Mouse (Mus musculus): ENCODE data around the gene Ptgr2. TPM values are rescaled to one million over a fixed set of nuclear protein-coding genes. Genes with fewer than 3 reads are reported as not detected.
"Not testable (repeated sequence)": the region's sequence is repeated elsewhere in the genome, so short reads cannot be mapped to it uniquely, and the experiment has no call there.

Gene Ptgr2
- polyA plus RNA-seq, 1 experiment from 2014 or later = 34.9 TPM

DNA sequence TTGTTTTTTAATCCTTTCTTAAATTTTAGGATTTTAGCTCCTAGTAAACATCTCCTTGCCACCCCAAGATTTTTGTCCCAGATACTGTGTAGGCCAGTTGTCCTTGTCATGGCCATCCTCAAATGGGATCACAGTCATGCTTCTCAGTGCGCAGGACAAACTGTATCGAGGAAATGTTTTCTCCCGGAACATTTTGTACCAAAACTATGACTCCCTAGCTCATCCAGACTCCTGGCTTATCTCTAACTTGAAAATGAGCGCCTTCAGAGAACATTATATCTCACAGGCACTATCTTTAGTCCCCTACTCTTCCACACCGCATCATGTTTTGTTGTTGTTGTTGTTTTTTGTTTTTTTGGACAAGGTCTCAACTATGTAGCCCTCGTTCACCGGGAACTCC lies 31.0 kb downstream of the Ptgr2 start:
- peak overlapping the region; percentile 99 for H3K9ac ChIP-seq
- H3K4me1 ChIP-seq = peaks cover 49% of the 10 kb centered on the region
- WGBS (ENCODE audit: insufficient replicate concordance) = 41% methylated on average over 7 of the region's 7 CpGs
- no peaks in the 10 kb centered on the region for H3K27me3 ChIP-seq (replicated peaks)
- H3K4me2 ChIP-seq = peak overlapping the region; percentile 77
- no peak for ATAC-seq
- peaks cover 24% of the 10 kb centered on the region for H3K36me3 ChIP-seq
- H3K4me3 ChIP-seq = peak overlapping the region; percentile 98
- no peaks in the 10 kb centered on the region for H3K9me3 ChIP-seq (replicated peaks)
- H3K27ac ChIP-seq = peak overlapping the region; percentile 91

GRCm38 (mm10) chr12:84316721-84317621 lies 31.9 kb downstream of the Ptgr2 start, which contains the start of gene Zfp410:
Zfp410 (plus strand) TSS chr12:84316852.
- Histone ChIP-seq H3K27ac (peak within 1 kb of the TSS; percentile 91), H3K36me3 (peaks cover 17% of the 10 kb centered on the region), H3K9me3 (replicated peaks) (no peaks in the 10 kb centered on the region), H3K9ac (peak within 1 kb of the TSS; percentile 99), H3K27me3 (replicated peaks) (no peaks in the 10 kb centered on the region), H3K4me2 (peak within 1 kb of the TSS; percentile 77), H3K4me1 (peaks cover 53% of the 10 kb centered on the region), H3K4me3 (peak within 1 kb of the TSS; percentile 98)
- 1% methylated on average over 77 of the region's 77 CpGs for WGBS (ENCODE audit: insufficient replicate concordance)
- peak; percentile 90 for ATAC-seq

- H3K9me3 ChIP-seq (replicated peaks) = no peaks in the 10 kb centered on the region
- peaks cover 83% of the 10 kb centered on the region for H3K36me3 ChIP-seq
- H3K4me2 ChIP-seq = no peak overlapping the region
- 0 out of 2 replicates have a peak, but pooled peaks cover 6% of the 10 kb centered on the region for H3K4me1 ChIP-seq
- ATAC-seq = no peak
- 64% methylated on average over 4 of the region's 4 CpGs for WGBS (ENCODE audit: insufficient replicate concordance)
- H3K27me3 ChIP-seq (replicated peaks) = no peaks in the 10 kb centered on the region
- H3K4me3 ChIP-seq = no peak overlapping the region
- H3K9ac ChIP-seq = no peak overlapping the region
- no peak overlapping the region for H3K27ac ChIP-seq
These were observed 42.1 kb downstream of the Ptgr2 start for GRCm38 (mm10) chr12:84327111-84327512.

GRCm38 (mm10) chr12:84336963-84337625 lies 52.1 kb downstream of the Ptgr2 start:
- Histone ChIP-seq H3K9me3 (replicated peaks) (no peaks in the 10 kb centered on the region), H3K4me2 (no peak overlapping the region), H3K36me3 (peaks cover 97% of the 10 kb centered on the region), H3K9ac (no peak overlapping the region), H3K4me3 (no peak overlapping the region), H3K27me3 (replicated peaks) (no peaks in the 10 kb centered on the region), H3K27ac (0 out of 2 replicates have a peak overlapping the region, but pooled peaks have one; percentile 20), H3K4me1 (no peaks in the 10 kb centered on the region)
- ATAC-seq = no peak
- 51% methylated on average over 11 of the region's 11 CpGs for WGBS (ENCODE audit: insufficient replicate concordance)

- peaks cover 55% of the 10 kb centered on the region for H3K36me3 ChIP-seq
- no peak overlapping the region for H3K27ac ChIP-seq
- WGBS (ENCODE audit: insufficient replicate concordance) = 57% methylated on average over 2 of the region's 2 CpGs
- H3K9ac ChIP-seq = no peak overlapping the region
- H3K4me3 ChIP-seq = no peak overlapping the region
- 0 out of 2 replicates have a peak, but pooled peaks cover 4% of the 10 kb centered on the region for H3K4me1 ChIP-seq
- peak; percentile 59; the same call in 1 of the 2 replicates for ATAC-seq
- H3K4me2 ChIP-seq = no peak overlapping the region
- H3K9me3 ChIP-seq (replicated peaks) = no peaks in the 10 kb centered on the region
- H3K27me3 ChIP-seq (replicated peaks) = no peaks in the 10 kb centered on the region
These were observed 62.2 kb downstream of the Ptgr2 start for GRCm38 (mm10) chr12:84347192-84347591.

GRCm38 (mm10) chr12:84358699-84359098 lies 73.7 kb downstream of the Ptgr2 start:
- peak overlapping the region; percentile 50 for H3K4me2 ChIP-seq
- not testable (repeated sequence) for ATAC-seq; H3K27me3 ChIP-seq (replicated peaks); H3K9me3 ChIP-seq (replicated peaks)
- peaks cover 27% of the 10 kb centered on the region for H3K36me3 ChIP-seq
- H3K27ac ChIP-seq = peak overlapping the region; percentile 79
- 0 out of 2 replicates have a peak overlapping the region, but pooled peaks have one; percentile 4 for H3K4me3 ChIP-seq
- H3K4me1 ChIP-seq = peaks cover 60% of the 10 kb centered on the region
- 32% methylated on average over 2 of the region's 2 CpGs for WGBS (ENCODE audit: insufficient replicate concordance)
- H3K9ac ChIP-seq = peak overlapping the region; percentile 25; the same call in 1 of the 2 replicates

DNA sequence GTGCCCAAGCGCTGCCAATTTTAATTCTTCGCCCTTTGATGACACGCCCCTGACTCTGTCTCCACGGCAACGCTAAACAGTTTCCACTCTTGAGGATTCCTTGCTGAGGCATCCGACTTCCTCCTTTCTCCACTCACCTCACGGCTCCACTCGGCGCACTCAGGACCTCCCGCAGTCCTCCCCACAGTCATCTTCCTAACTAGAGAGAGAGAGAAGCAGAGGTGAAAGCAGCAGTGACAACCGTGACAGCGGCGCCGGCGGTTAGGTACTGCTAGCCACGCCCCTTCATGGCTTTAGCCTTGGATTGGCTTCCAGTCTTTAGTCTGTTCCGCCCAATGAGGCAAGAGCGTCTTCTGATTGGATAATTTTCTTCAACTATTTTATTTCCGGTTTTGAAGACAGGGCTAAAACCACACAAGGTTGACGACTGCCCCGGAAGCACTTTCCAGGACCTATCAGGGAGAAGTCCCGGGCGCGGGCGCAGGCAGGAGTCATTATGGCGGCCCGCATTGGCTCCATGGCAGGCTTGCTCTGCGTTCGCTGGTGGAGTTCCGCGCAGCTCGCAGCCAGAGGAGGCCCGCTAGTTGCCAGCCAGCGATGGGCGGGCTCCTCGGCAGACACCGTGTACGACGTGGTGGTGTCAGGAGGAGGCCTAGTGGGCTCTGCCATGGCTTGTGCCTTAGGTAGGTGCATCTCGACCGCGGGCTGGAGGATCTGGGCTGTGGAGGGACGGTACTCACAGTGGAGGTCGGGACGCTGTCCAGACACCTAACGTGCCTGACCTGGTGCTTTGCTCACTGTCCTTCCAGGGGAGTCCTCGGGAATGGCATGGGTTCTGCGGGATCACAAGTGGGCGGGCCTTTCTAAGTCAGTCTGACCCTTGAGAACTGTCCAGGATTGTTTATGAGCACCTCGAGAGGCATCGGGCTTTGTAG lies 76.8 kb downstream of the Ptgr2 start, which contains the start of the genes Coq6 and Fam161b:
Gene Coq6 (plus strand): TSS at position 103 of the 935 bp plus-strand sequence.
Gene Fam161b (minus strand): TSS at position 279 of the 935 bp plus-strand sequence.
- Histone ChIP-seq H3K4me1 (peaks cover 71% of the 10 kb centered on the region), H3K4me3 (peak within 1 kb of the TSS; percentile 93), H3K36me3 (peaks cover 6% of the 10 kb centered on the region), H3K9ac (peak within 1 kb of the TSS; percentile 85), H3K9me3 (replicated peaks) (no peaks in the 10 kb centered on the region), H3K4me2 (peak within 1 kb of the TSS; percentile 80), H3K27me3 (replicated peaks) (no peaks in the 10 kb centered on the region), H3K27ac (peak within 1 kb of the TSS; percentile 77)
- peak; percentile 95 for ATAC-seq
- WGBS (ENCODE audit: insufficient replicate concordance) = under 1% methylated on average over 51 of the region's 51 CpGs

- peak overlapping the region; percentile 93 for H3K4me3 ChIP-seq
- H3K36me3 ChIP-seq = peaks cover 11% of the 10 kb centered on the region
- H3K27me3 ChIP-seq (replicated peaks) = no peaks in the 10 kb centered on the region
- peak overlapping the region; percentile 85 for H3K9ac ChIP-seq
- ATAC-seq = no peak
- H3K4me2 ChIP-seq = peak overlapping the region; percentile 80
- H3K27ac ChIP-seq = no peak overlapping the region
- 33% methylated on average over 2 of the region's 2 CpGs for WGBS (ENCODE audit: insufficient replicate concordance)
- peaks cover 65% of the 10 kb centered on the region for H3K4me1 ChIP-seq
- no peaks in the 10 kb centered on the region for H3K9me3 ChIP-seq (replicated peaks)
These were observed 77.8 kb downstream of the Ptgr2 start for GRCm38 (mm10) chr12:84362872-84363271.

GRCm38 (mm10) chr12:84364291-84364690 lies 79.3 kb downstream of the Ptgr2 start:
- 73% methylated on average over 9 of the region's 9 CpGs for WGBS (ENCODE audit: insufficient replicate concordance)
- no peak for ATAC-seq
- Histone ChIP-seq H3K27me3 (replicated peaks) (no peaks in the 10 kb centered on the region), H3K4me2 (0 out of 2 replicates have a peak overlapping the region, but pooled peaks have one; percentile 17), H3K27ac (no peak overlapping the region), H3K9me3 (replicated peaks) (no peaks in the 10 kb centered on the region), H3K4me1 (peaks cover 51% of the 10 kb centered on the region), H3K36me3 (peaks cover 26% of the 10 kb centered on the region), H3K9ac (no peak overlapping the region), H3K4me3 (no peak overlapping the region)

DNA sequence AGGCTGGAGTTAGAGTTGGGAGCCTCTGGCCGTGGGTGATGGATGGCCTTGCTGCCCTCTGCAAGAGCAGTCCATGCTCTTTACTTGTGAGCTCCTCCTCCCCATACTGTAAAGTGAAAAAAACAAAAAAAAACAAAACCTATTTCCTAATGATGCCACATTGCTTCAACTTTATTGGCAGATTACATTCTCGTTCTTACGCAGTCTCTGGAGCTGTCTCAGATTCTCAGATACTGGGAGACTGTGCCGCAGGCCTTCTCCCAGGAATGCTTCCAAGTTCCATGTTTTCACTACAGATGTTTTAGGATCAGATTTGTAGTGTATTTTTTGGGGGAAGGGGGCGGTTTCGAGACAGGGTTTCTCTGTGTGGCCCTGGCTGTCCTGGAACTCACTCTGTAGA lies 80.1 kb downstream of the Ptgr2 start:
- no peak for ATAC-seq
- H3K4me1 ChIP-seq = peaks cover 43% of the 10 kb centered on the region
- WGBS (ENCODE audit: insufficient replicate concordance) = 86% methylated on average over 6 of the region's 6 CpGs
- H3K27ac ChIP-seq = no peak overlapping the region
- no peak overlapping the region for H3K9ac ChIP-seq
- peaks cover 34% of the 10 kb centered on the region for H3K36me3 ChIP-seq
- H3K9me3 ChIP-seq (replicated peaks) = no peaks in the 10 kb centered on the region
- H3K27me3 ChIP-seq (replicated peaks) = no peaks in the 10 kb centered on the region
- H3K4me3 ChIP-seq = no peak overlapping the region
- no peak overlapping the region for H3K4me2 ChIP-seq
